Mouse (Mus musculus) megakaryocyte, embryonic 14.5 days (primary cell): Measurements from ENCODE around the gene Lat2.

Experiments used
- FLI1 ChIP-seq: IDR thresholded peaks from 2 replicates; pipeline ENCODE4 v1.6.1; 2012; ENCODE audit warnings: low read length, inconsistent platforms, mixed read lengths
- GATA1 ChIP-seq: IDR thresholded peaks from 3 replicates; pipeline ENCODE4 v1.6.1; 2012; ENCODE audit warnings: mixed read lengths, low read length, inconsistent platforms, borderline replicate concordance

DNA sequence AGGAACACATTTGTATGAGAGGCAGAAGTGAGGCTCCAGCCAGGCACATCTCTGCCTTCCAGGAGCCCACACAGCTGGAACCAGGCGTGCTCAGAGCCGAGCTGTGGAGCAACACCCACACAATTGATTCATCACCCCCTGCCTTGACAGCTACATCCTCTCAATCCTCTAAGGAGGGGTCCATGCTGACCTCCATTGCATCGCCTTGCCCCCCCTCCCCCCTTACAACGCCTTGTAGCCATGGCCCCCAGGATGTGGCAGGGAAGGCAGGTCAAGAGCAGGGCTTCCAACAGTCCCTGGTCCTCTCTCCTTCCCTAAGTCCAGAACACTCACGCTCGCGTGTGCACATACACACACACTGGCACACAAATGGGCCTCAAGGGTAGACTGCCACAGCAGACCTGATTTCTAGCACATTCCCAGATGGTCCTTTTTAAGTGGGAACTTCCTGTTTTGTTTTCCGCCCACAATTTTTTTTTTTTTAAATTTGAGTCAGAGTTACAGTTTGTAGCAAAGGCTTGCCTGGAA, 45.8 kb downstream of the Lat2 start:
- TF ChIP-seq GATA1 (no peak), FLI1 (no peak)
